Mouse (Mus musculus) fibroblast of lung, adult 2 months (primary cell): Measurements from ENCODE around the gene Kcnab3.

Experiments
- DNase-seq: peaks from one replicate; pipeline ENCODE4 v3.0.0-alpha.2; 2011; ENCODE audit warnings: low read depth

Gene Kcnab3

DNA sequence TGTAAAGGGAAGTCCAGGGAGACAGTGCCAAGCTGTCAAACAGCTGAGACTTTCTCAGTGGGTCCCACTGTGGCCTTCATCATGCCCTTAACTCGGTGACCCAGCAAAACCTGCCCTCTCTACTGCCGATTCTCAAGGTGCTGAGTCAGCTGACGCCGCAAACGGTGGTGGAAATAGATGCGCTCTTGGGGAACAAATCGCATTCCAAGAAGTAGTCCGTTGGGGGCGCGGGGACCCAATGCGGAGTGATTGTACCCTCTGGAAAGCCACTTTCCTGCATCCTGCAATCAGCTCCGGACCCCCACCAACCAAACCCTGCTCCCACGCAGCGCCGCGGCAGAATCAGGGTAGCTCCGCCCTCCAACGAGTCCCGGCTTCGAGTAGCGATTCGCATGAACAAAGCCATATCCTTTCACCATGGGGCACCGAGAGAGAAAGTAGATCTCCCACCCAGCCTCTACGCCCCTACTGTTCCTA lies 5.9 kb downstream of the Kcnab3 start:
- peak; percentile 64 for DNase-seq

DNA sequence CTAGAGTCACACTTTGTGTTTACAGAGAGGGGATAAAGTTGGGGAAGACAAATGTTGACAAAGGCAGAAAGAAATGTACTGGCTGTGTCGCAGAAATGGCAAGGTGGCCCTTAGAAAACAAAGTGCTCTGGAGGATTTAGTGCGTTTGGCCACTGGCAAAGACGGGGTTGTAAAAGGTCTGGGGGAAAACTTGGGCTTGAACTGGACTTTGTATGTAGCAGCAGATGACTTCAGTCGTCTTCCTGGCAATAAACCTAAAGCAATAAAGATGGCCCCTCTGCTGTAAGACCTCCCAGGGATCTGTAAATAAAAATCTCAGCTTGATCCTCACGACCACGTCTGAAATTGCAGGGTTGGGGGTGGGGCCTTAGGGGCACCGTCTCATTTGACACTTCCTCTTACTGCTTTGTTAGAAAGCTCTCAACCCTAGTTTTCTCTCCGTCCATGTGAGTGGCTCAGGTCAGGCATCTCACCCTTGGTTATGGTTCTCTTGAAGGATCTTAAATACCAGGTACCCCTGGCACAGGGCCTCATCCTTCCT lies 6.7 kb downstream of the Kcnab3 start:
- no peak for DNase-seq

DNA sequence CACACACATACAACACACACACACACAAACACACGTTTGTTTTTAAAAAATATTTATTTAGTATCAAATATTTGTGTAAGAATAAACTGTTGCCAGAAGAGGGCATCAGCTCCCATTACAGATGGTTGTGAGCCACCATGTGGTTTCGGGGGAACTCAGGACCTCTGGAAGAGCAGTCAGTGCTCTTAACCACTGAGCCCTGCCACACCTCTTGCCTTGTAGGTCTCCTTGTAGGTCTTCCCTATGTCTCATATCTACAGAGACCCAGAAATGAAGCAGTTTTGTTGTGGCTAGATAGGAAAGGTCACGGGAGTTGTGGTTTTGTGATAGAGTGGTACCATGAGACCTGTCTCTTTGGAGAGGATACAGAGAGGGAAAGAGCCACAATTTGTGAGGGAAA lies 7.9 kb downstream of the Kcnab3 start:
- no peak for DNase-seq

DNA sequence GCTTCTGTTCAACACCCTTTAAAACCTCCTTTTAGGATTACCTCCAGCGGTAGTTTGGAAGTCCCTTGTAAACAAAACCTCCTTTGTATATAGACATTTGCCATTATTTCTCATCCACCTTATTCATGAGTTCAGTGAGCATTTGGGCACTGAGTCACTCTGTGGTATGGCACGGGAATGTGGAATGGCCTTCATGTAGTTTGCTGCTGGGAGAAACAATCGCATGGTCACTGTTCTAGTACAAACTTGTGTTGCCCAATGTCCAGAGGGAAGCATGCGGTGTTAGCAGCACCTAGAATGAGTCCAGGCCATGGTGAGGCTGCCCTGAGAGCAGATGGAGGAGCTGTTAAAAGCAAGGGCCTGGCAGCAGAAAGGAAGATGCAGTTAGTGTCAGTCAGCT lies 8.7 kb downstream of the Kcnab3 start:
- DNase-seq, result peak; percentile 79

DNA sequence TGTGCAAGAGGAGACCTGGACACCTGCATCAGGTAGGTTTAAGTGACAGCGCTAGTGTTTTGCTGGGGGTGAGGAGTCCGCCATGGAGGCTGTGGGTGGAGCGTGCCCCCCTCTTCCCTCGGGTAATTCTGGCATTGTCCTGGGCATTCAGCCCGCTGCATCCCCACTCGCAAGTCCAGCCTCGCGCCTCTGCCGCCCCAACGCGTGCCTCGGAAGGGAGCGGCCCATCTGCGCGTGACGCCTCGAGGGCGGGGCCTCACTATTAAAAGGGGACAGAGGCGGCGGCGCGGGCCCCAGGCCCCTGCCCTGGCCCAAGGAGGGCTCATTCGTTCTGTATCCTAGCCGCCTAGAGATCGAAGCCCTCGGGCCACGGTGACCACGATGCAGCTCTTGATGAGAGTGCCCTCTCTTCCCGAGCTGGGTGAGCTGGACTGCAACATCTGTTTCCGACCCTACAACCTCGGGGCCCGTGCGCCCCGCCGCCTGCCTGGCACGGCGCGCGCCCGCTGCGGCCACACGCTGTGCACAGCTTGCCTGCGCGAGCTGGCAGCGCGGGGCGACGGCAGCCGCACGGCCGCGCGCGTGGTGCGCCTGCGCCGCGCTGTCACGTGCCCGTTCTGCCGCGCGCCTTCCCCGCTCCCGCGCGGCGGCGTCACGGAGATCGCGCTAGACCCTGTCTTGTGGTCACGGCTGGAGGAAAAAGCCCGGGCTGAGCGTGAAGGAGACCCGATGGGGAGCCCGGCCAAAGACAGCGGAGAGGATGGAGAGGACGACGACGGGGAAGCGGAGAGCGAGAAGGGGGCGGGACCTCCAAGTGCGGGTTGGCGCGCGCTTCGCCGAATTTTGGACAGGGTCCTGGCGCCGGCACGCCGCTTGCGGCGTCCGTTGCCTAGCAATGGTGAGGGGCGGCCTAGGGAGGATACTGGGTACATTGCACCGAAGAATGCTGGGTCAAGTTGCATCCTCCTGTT lies 14.4 kb downstream of the Kcnab3 start, which contains the start of gene Rnf227:
Gene Rnf227, plus strand, starts transcription at position 301 of the 971 bp plus-strand sequence.
- no peak for DNase-seq

DNA sequence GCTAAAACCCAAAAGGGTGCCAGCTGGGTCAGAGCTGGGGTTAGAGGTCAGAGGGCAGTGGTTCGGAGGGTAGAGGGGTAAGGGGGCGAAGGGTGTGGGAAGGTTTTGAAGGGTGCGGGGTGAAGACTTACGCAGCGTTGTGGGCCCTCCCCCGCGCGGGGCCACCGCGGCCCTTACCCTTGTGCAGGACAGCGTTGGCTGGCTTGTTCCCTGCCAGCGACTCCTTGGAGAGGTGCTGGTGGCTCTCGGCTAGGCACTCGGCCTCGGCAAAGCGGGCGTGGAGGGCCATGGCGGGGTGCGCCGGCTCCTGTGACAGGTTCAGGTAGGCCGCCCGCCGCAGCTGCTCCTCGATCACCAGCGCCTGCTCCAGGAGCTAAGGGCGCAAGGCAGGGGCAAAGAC lies 20.4 kb downstream of the Kcnab3 start:
- no peak for DNase-seq

DNA sequence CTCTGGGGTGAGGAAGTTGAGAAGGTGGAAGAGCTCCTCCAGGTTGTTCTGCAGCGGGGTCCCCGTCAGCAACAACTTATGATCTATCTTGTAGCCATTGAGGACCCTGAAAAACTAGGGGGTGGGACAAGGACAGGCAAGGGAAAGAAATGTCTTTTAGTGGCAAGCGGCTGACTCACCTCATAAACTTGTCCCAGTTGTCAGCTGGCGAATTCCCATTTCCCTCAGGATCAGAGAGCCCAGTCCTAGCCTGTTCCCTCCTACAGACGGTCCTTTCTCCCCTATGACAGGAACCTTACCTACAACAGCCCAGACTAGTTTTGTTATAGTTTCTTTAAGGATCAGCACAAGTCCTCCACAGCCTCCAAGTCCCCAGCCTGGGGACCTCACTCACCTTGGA lies 30.5 kb downstream of the Kcnab3 start:
- DNase-seq, result no peak

DNA sequence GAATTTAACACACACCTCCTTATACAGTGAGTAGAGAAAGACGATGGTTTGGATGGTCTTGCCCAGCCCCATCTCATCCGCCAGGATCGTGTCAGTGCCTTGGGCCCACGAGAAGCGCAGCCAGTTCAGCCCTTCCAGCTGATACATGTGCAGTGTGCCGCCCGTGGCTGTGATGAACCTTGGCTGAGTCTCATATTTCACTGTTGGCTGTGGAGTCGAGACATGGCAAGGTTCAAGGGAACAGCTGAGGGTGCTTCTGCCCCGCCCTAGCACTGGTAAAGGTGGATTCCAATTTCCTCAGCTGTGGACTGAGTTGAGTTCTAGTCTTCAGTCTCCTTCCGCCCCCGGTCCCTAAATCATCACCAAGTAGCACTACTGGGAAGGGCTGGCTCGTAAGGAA lies 31.6 kb downstream of the Kcnab3 start:
- DNase-seq, result no peak

DNA sequence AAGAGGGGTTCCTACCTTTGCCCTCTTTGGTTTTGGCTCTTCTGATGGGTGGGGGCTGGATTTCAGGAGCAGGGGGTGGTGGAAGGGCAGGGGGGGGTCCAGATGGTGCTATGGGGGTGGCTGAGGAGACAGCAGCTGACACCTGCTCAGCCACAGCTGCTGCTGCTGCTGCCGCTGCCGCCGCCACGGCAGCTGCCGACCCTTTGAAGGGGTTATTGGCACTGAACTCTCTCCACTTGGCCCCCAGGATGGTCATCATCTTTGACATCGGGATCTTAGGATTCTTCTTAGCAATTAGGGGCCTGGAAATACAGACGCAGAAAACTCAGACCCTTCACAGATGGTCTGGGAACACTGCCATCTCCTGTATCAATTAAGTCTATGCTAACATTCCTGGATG lies 36.0 kb downstream of the Kcnab3 start:
- DNase-seq, result no peak

DNA sequence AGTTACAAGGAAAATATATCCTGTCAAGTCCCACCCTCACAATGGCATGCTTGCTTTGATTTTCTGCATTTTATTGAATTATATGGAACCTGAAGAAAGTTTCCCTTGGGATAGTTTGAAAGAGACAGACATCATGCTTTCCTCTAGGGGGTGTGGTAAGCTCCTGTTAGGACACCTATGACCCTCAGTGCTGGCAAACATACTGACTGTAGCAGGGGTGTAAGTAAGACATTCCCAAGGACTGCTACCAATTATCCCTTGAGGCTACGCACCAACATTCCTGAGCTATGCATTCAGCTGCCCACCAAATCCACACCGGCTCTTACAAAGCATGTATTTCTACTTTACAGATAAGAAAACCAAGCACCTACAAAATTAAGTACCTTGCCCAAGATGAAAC lies 36.4 kb downstream of the Kcnab3 start:
- no peak for DNase-seq

DNA sequence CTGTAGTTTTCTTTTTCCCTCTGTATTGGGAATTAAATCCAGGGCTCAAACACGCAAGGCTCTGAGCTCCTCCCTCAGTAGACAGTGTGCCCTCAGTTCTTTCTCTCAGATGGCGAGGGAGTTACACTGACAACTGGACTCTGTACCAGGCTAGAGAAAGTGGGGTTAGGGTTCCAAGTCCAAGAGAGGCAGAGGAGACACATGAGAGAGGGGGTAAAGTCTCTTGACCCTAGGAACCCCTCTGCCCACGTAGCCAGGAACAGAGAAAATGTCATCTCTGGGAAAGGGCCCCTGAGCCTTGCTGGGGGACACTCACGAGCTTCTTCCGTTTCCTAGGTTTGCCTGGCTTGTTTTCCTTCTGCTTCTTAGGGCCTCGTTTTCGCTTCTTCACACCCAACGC lies 38.3 kb downstream of the Kcnab3 start:
- DNase-seq, result no peak

DNA sequence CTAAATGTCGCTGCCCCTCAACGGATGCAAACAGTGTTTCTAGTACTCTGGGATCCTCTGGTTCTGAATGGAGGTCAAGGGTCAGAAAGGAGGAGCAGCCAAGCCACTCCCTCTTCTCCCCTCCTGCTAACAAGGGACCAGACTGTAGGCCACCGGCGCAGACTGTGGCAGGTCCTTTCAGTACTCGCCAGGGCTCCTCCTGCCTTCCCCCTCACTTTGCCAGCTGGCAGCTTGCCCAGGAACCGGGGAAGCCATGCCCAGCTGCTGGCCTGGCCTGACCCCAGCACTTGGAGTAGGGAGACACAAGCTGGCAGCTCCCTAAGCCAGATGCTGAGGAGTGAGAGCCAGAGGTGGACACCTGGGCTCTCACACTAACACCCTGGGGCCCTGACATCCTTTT lies 38.9 kb downstream of the Kcnab3 start:
- peak; percentile 80 for DNase-seq

DNA sequence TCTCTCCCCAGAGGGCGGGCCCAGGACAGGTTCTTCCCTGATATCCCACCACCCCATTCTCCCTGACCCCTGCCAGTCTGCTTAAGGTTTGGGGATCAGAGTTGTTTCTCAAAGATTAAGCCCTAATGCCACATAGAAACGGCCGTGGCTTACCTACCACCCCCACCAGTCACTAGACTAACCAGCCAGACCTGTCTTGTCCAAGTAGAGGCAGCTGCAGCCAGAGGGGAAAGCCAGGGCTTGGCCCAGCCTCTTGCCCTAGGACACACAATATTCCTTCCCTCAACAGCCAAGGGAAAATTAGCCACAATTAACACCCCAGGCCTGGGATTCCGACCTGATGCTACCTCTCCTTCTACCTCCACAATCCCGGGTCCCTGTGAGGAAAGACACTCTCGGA lies 39.7 kb downstream of the Kcnab3 start:
- DNase-seq, result no peak

DNA sequence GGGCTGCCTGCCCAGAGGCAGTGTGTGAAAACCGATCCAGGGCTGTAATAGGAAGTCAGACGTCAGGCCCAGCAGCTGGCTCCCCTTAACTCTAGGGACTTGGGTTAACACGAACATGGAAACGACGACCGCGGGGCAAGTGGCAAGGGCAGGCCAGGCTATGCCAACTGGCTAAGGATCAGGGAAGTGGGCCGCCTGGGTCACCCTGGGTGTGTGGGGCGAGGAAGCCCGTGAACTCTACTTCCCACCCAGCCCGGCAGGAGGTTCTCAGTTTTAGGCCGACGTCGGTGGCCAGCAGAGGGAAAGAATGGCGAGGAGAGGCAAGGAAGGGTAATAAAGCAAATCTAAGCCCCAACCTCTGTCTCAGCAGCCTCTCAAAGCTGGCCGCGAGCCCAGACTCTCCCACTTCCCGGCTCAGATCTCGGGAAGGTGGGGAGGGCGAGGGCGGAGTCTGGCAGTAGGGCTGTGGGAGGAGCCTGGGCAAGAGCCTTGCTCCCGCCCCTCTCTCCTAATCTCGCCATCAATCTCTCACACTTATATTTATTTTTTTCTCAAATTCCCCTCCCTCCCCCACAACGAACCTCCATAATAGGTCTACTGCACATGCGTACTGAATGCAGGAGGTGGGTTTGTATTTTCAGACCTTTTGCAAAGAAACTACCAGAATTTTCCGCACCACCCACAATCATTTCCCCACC lies 40.2 kb downstream of the Kcnab3 start:
- DNase-seq, result peak; percentile 87

DNA sequence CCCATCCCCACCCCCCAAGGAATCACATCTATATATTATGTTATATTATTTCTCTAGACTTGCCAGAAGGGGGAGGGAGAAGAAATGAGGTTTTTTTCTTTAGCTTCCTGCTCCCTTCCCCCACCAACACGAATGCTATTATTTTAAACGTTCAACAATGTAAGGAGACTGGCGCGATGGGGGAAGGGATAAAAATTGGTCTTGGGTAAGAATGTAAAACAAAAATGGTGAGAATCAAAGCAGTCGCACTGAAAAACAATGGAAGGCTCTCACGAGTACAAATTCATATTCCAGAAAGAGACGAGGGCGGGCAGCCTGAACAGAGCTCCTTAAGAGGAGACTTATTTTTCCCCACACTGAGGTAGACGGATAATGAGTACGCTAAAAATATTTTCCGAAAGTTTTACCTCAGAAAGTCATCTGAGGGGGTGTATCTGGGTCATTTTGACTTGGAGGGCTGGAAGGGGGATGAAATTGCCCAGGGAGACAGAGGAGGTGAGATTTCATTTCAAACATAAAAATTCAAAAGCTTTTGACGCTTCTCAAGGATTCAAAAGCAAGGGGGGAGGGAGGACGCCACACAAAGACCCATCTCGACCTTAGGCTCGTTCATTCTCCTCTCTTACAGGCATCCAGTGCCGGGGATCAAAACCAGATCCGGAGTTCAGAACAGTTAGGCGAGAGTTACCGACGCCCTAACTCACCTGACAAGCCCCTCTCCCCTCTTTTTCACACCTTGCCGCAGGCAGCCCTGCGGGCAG lies 41.0 kb downstream of the Kcnab3 start:
- DNase-seq, result no peak

DNA sequence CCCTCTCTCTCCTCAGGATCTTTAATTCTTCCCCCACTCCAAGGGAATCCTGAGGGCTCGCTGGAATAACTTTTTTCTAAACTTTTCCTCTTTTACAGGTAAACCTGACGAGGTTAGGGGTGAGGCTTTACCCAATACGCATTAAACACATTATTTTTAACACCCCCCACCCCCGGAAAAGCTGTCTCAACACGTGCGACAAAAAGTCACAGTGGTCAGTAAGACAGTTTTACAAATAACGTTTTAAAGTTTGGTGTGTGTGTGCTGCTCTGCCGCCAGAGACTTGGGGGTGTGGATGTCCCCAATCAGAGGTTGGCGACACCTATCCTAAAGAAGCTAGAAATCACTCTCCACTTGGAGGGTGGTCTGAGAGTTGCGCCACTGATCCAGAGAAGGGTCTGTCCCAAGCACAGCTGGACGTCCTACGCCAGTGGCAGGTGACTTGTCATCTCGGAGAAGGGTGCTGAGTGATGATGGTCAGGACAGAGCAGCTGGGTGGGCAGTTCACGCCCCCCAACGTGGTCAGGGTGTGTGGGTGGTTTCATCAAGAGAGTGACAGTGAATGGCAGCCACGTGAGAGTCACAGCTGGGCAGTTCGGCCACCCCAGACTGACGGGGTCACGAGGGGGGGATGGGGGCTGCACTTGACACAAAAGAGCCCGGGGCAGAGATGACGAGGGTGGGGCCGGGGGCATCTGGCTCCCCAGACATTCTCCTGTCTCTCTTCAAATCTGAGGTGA lies 41.7 kb downstream of the Kcnab3 start:
- DNase-seq, result no peak

DNA sequence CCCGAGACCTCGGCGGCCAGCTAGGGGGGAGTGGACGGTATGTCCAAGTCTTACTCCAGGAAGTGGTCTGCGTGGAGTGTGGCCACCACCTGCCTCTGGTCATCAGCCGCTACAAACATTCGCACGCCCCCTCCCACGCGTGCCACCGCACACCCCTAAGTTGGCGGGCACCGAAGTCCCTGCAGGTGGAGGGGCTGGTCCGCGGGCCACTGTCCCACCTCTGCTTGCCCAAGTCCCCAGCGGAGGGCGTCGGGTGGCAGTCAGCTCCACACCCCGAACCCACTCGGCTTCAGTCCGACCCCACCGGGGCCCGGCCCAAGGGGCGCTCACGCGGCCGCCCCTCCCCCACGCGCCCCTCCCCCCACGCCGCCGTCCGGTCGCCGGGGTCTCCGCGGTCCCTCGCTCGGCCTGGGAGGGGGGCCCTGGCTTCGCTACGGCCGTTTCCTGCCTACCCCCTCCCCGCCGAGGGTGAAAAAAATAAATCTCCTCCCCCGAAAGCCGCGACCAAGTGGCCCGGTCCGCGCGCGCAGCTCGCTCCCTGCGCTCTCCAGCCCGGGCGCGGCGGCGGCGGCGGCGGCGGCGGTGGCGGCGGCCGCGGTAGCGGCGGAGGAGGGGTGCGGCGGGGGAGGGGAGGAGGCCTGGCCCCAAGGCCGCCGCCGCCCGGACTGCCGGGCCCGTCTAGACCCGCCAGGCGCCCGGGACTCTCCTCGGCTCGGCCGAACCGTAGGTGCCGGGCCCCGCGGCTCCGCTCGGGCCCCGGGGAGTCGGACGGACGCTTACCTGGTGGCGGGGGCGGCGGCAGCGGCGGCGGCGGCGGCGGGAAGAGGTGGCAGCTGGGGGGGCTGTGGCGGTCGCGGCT lies 42.5 kb downstream of the Kcnab3 start:
- no peak for DNase-seq

DNA sequence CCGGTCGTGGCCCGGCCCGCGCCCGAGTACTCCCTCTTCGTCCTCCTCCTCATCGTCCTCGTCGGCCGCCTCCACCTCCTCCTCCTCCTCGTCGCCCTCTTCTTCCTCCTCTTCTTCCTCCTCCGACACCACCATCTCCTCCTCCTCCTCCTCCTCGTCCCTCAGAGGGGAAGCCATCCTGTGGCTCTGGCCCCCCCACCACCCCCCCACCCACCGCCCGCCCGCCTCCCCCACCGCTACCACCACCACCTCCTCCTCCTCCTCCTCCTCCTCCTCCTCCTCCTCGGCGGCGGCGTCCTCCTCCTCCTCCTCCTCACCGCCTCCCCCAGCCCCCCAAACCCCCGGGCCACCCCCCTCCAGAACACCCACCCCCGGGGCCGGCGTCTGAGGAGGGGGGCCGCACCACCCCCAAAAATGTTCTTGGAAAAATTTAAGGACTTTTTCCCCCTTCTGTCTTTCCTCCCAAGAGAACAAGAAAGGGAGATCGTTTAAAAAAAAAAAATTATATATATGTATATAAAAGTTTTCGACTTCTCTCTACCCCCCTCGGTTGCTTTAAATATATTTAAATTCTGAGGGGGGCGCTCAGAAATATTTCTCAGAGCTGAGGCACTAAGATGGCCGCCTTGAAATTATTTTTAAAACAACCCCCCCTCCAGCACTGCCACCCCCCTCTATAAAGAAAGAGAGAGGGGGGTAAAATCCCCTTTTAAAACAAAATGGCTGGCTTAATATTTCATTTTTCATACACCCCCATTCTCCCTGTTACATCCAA lies 43.3 kb downstream of the Kcnab3 start, which contains the start of gene Chd3:
Gene Chd3, minus strand, starts transcription at position 192 of the 775 bp plus-strand sequence.
- no peak for DNase-seq

DNA sequence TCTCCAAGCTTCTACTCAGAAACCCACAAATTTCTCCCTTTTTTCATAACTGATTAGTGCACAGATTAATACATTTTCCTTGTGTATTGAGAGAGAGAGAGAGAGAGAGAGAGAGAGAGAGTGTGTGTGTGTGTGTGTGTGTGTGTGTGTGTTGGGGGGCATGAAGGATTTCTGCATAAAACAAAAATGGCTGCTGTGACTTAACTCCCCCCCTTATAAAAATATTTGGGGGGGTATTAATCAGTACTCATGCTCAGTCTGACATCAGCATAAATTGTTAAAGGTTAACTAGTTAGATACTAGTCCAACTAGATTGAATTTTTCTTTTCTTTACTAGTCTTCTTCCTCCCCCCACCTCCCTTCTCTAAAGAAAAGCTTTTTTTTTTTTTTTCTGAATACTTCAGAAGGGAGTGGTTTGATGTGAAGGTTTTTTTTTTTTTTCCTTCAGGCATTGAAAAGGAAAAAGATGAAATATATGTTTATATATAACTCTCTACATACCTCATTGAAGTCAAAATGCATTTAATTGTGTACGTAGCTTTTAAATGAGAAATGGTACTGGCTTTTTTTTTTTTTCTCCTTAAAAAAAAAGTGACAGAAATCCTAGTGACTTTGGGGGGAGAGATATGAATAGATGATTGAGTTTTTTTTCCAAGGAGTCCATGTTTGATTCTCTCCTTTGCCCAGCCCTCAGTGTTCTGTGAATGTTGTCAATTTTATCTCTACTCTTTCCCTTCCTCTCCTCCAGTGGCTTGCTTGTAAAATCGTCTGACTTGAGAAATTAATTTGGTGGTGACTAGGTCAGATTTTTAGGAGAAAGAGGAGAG lies 44.1 kb downstream of the Kcnab3 start:
- no peak for DNase-seq
